Mouse (Mus musculus) megakaryocyte-erythroid progenitor cell, adult 5-6 weeks (primary cell): Measurements from ENCODE around the gene Vmn1r29. TPM values are rescaled to one million over a fixed set of nuclear protein-coding genes. Genes with fewer than 3 reads are reported as not detected.
"Not testable (repeated sequence)": the region's sequence is repeated elsewhere in the genome, so short reads cannot be mapped to it uniquely, and the experiment has no call there.

Experiments
- ATAC-seq: replicated peaks from 2 replicates; pipeline ENCODE4 v1.8.0; 2016; ENCODE audit warnings: mild to moderate bottlenecking, inconsistent platforms; ENCODE audit not compliant: severe bottlenecking, poor library complexity, low FRiP score, low TSS enrichment
- total RNA-seq, 2 experiments: library from RNA; stranded (forward) in 1 of 2; stranded (reverse) in 1 of 2; fragments of 200-1000, 215-1000 nt in 1 of 2; fragments of >200 nt in 1 of 2; fragmentation: Nextera tagmentation in 1 of 2; gene quantifications; 2 replicates each; pipeline ENCODE4 v1.2.3; 2014 to 2017

The Vmn1r29 gene
- not detected in 2 replicates for total RNA-seq (2014; fragmentation: Nextera tagmentation)
- not detected in 2 replicates for total RNA-seq (2017)

DNA sequence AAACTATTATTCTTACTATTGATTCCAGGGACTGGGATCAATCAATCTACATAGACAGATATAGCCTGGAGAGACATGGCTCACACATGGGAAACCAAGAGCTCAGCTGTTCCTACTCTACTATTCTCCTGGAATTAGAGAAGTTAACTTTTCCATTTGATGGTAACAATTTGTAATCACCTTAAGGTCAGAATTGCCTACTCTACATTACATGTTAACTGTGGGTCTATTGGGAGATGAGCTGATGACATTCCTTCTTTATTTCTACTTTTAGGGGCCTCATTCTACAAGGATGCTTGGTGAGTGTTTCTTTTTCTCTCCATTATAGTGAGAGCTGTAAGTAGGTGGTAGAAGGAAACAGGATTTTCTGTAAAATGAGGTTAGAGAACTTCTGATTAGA lies at the start of gene Vmn1r29:
Gene Vmn1r29 (plus strand): TSS at position 301 of the 400 bp plus-strand sequence.
- no peak for ATAC-seq

DNA sequence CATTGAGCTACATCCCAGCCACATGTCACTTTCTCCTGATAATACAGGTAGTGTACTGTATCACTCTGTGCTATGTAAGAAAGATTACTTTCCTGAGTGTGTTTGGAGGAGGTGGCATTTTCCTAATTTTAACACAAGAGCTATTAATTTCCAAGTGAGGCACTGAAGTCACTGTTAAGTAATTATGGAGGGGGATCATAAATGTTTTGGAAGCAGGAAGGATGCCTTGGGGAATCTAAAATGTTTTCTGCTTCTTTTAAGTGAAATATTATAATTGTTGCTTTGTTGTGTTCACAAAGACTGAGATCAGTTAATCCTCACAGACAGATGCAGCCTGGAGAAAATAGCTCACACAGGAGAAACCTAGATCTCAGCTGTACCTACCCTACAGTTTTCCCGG lies 39.6 kb upstream of the Vmn1r29 start, which contains the start of gene Vmn1r28:
Gene Vmn1r28 (plus strand): TSS at position 301 of the 400 bp plus-strand sequence.
- ATAC-seq: no peak

DNA sequence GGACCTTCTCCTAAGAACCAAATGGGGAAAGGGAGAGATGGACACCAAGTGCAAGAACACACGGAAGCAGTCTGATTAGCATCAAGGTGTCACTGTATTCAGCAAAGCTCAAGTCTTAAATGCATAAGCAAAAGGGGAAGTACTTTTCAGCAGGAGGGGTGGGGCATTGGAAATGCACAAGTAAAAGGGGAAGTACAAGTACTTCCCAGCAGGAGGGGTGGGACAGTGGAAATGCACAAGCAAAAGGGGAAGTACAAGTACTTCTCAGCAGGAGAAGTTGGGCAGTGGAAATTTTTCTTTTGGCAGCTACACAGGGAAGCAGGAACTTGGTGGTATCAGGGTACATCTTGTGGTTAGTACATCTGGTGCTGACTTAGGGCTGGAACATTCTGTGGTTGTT lies 21.7 kb upstream of the Vmn1r29 start:
- not testable (repeated sequence) for ATAC-seq

DNA sequence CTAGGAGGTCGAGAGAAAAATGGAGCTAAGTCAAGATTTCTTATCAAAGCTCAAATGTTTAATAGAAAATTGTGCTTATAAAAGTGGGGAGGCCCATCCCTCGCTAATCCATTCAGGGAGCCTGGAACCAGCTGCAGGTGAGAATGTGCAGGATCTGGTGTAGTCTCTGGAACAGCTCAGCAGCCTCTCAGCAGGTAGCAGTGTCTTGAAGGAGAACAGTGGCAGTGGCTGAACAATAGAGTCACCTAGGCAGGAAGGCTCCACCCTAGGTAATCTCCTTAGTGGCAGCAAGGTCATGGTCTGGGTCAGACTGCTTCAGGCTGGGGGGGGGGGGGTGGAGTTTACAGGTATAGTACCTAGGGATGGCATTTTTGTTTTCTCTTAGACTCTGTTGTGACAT lies 9.1 kb upstream of the Vmn1r29 start:
- no peak for ATAC-seq

- not testable (repeated sequence) for ATAC-seq
Observed at GRCm38 (mm10) chr6:58298511-58298910, 2.8 kb upstream of the Vmn1r29 start.

DNA sequence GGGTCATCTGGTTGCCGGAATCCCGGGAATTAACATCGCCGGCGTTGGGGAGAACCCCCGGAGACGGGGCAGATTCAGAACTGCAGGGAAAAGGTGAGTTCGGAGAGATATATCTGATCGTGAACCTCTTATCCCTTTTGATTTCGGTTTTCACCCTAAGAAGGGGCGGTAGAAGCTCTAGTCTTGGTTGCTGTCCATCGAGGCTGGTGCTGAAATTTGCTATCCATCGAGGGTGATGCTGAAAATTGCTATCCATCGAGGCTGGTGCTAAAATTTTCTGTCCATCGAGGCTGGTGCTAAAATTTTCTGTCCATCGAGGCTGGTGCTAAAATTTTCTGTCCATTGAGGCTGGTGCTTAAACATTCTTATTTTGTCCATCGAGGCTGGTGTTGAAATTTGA lies 29.3 kb downstream of the Vmn1r29 start:
- ATAC-seq: not testable (repeated sequence)

Other genes with a start within 250 kb of the Vmn1r29 start
- not detected in 2 replicates for gene Vmn1r27, start 82.7 kb upstream of the Vmn1r29 start, total RNA-seq (2014; fragmentation: Nextera tagmentation)
- gene Vmn1r27, start 82.7 kb upstream of the Vmn1r29 start, total RNA-seq (2017): not detected in 2 replicates
- not detected in 2 replicates for gene Vmn1r28, start 39.5 kb upstream of the Vmn1r29 start, total RNA-seq (2014; fragmentation: Nextera tagmentation)
- not detected in 2 replicates for gene Vmn1r28, start 39.5 kb upstream of the Vmn1r29 start, total RNA-seq (2017)
- not detected in 2 replicates for gene Vmn1r30, start 141.8 kb downstream of the Vmn1r29 start, total RNA-seq (2014; fragmentation: Nextera tagmentation)
- gene Vmn1r30, start 141.8 kb downstream of the Vmn1r29 start, total RNA-seq (2017): not detected in 2 replicates
- gene Vmn1r31, start 173.8 kb downstream of the Vmn1r29 start, total RNA-seq (2014; fragmentation: Nextera tagmentation): not detected in 2 replicates
- gene Vmn1r31, start 173.8 kb downstream of the Vmn1r29 start, total RNA-seq (2017): not detected in 2 replicates